Mouse (Mus musculus) urinary bladder, postnatal 14 days (tissue): ENCODE measurements around the gene Bmpr1a.
A peak's percentile ranks its signal among the peaks of the same experiment; 100 is the strongest.
"Not testable (repeated sequence)": the region's sequence is repeated elsewhere in the genome, so short reads cannot be mapped to it uniquely, and the experiment has no call there.

Source experiments
- DNase-seq: peaks from one replicate; pipeline ENCODE4 v3.0.0; 2021; ENCODE audit warnings: low spot score

The Bmpr1a gene

GRCm38 (mm10) chr14:34450451-34450850 is 52.7 kb downstream of the Bmpr1a start:
- no peak for DNase-seq

GRCm38 (mm10) chr14:34449807-34450206 is 53.3 kb downstream of the Bmpr1a start:
- DNase-seq = no peak

- no peak for DNase-seq
These were observed 54.7 kb downstream of the Bmpr1a start for GRCm38 (mm10) chr14:34448398-34448797.

- DNase-seq = no peak
These were observed 55.5 kb downstream of the Bmpr1a start for GRCm38 (mm10) chr14:34447659-34448058.

GRCm38 (mm10) chr14:34446624-34447023 is 56.5 kb downstream of the Bmpr1a start:
- DNase-seq = no peak

GRCm38 (mm10) chr14:34445348-34445747 is 57.8 kb downstream of the Bmpr1a start:
- DNase-seq = no peak

GRCm38 (mm10) chr14:34444924-34445323 is 58.2 kb downstream of the Bmpr1a start:
- no peak for DNase-seq

- no peak for DNase-seq
These were observed 58.8 kb downstream of the Bmpr1a start for GRCm38 (mm10) chr14:34444368-34444767.

- DNase-seq = no peak
These were observed 60.6 kb downstream of the Bmpr1a start for GRCm38 (mm10) chr14:34442531-34442930.

- no peak for DNase-seq
These were observed 62.5 kb downstream of the Bmpr1a start for GRCm38 (mm10) chr14:34440526-34441066.

GRCm38 (mm10) chr14:34429069-34429468 is 74.1 kb downstream of the Bmpr1a start:
- no peak for DNase-seq

- no peak for DNase-seq
These were observed 74.9 kb downstream of the Bmpr1a start for GRCm38 (mm10) chr14:34428274-34428673.

- no peak for DNase-seq
These were observed 82.1 kb downstream of the Bmpr1a start for GRCm38 (mm10) chr14:34421078-34421477.

GRCm38 (mm10) chr14:34417501-34417900 is 85.6 kb downstream of the Bmpr1a start:
- DNase-seq = no peak

GRCm38 (mm10) chr14:34416946-34417345 is 86.2 kb downstream of the Bmpr1a start:
- not testable (repeated sequence) for DNase-seq

GRCm38 (mm10) chr14:34412164-34412896 is 90.8 kb downstream of the Bmpr1a start:
- no peak for DNase-seq

- DNase-seq = no peak
These were observed 92.4 kb downstream of the Bmpr1a start for GRCm38 (mm10) chr14:34410716-34411115.

GRCm38 (mm10) chr14:34403424-34403823 is 99.7 kb downstream of the Bmpr1a start:
- no peak for DNase-seq

GRCm38 (mm10) chr14:34402871-34403270 is 100.3 kb downstream of the Bmpr1a start:
- no peak for DNase-seq

GRCm38 (mm10) chr14:34401135-34401534 is 102.0 kb downstream of the Bmpr1a start:
- DNase-seq = peak; percentile 85

GRCm38 (mm10) chr14:34400021-34400420 is 103.1 kb downstream of the Bmpr1a start:
- DNase-seq = no peak

- DNase-seq = no peak
These were observed 103.8 kb downstream of the Bmpr1a start for GRCm38 (mm10) chr14:34399301-34399700.

- no peak for DNase-seq
These were observed 104.2 kb downstream of the Bmpr1a start for GRCm38 (mm10) chr14:34398901-34399300.

GRCm38 (mm10) chr14:34397871-34398270 is 105.3 kb downstream of the Bmpr1a start:
- no peak for DNase-seq
